Mouse (Mus musculus): ENCODE measurements at regions not wholly inside any gene's neighbourhood (a gene's known extent, or its start where the extent isn't known, plus 50 kb on each side); places are given as distances from the start of the nearest gene placed in this dataset.

DNA sequence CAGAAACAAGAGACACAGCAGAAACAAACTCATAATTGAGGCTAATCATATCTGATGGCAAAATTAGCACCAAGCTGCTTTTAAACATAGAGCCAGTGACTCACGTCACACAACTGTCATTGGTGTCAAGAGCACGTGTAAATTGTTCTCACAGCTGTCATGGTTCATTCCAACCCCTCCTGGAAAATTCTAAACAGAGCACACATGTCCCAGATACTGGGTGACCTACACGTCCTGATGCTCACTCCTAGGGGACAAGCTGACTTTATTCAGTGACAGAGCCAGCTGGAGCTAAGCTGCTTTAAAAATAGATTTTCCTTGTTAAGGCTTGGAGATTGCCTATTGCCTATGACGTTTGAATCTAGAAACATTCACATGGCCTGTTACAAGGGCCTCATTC, 304.1 kb downstream of the 1500009L16Rik start:
- DNase-seq (ENCODE audit: low spot score), result no peak

DNA sequence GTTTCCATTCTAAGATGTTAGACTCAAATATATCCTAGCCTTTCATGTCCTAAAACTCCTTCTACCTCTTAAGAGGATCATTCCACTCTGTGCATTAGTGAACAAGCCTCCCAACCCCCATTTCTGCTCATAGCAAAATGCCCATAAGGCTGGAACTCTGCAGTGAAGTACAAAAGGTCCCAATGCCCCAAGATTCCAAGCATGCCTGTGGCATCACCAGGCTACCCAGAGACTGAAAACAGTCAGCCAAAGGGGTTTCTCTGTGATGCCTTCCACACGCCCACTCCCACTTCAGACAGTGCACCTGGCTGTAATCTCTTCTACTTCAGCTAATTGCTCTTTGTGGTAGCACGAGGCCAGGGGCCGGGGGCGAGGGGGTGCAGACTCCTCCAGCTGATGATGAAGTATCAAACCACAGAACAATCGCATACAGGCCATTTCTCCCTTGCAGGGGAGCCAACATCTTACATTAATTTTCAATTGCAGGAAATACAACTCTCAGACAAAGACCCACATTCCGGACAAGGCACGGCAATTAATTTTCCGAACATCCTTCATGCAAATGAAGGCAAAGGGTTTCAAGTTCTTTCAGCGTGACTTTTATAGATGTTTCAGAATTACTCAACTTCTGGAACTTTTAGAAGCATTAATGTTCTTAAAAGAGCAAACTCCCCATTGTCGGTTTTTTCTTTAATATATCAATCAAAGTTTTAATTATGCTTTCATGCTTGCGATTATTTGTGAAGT, 313.6 kb downstream of the 1500009L16Rik start:
- no peak for DNase-seq (ENCODE audit: low spot score)

DNA sequence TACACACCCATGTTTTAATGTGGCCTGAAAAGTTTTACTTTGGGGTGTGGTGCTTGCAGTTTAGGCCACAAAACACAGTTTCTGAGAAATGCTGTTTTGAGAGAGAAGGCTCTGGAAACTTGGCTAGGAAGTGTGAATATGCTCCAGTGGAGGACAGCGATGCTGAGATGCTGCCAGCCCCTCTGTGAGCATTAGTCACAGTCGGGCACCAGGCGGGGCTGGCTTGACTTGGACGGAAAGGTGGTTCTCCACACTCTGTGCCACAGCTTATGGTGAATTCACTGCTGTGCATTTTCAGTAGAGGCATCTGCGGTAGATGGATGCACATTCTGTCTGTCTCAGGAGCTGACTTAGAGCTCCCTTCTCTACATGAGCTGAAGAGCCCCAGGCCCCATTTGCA, 326.0 kb downstream of the 1500009L16Rik start:
- DNase-seq (ENCODE audit: low spot score), result peak; percentile 21

DNA sequence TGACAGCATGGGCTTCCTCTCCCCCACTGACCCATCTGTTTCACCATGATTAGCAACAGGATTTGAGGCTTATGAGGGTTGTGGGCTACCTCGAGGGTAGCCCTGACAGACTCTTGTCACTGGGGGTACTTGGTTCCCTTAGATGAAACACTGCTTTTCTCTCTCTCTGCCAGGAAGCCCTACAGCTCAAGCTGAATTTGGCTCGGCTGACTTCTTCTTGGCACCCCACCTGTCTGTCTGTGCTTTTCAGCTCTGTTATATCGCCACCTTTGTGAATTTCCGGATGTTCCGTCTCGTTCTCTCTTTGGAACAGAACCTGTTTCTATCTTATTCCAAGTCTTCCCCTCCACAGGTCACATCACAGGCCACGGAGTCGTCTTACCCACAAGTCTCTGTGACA, 330.0 kb downstream of the 1500009L16Rik start:
- DNase-seq (ENCODE audit: low spot score), result no peak

DNA sequence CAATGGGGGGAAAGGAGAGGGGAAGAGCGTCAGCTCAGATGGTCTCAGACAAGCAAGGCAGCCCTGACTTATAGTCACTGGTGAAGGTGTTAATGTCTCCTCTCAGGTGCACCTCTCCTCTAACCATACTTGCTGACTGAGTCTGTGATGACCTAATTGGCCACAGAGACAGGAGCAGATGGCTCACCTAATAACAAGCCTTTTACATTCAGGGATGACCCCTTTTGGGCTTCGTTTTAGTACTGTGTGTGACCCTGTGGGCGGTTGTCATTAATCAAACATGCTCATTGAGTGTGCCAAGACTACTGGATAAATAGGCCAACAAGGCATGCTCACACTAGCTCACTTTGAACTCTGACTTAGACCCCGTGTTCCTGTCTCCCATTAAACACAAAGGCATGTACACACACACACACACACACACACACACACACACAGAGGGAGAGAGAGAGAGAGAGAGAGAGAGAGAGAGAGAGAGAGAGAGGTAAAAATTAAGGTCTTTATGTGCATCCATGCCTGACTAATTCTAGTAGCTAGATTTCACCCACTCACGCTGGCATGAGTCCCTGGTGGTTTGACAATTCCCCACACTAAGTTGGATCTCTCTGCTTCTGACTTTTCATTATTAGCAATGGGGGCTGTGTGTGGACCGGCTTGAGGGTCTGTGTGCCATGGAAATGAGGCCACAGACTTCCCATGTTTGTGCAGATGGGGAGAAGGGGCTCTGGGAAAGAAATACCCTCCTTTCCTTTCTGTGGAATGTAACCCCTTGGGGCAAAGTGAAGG, 332.1 kb downstream of the 1500009L16Rik start:
- DNase-seq (ENCODE audit: low spot score), result no peak

DNA sequence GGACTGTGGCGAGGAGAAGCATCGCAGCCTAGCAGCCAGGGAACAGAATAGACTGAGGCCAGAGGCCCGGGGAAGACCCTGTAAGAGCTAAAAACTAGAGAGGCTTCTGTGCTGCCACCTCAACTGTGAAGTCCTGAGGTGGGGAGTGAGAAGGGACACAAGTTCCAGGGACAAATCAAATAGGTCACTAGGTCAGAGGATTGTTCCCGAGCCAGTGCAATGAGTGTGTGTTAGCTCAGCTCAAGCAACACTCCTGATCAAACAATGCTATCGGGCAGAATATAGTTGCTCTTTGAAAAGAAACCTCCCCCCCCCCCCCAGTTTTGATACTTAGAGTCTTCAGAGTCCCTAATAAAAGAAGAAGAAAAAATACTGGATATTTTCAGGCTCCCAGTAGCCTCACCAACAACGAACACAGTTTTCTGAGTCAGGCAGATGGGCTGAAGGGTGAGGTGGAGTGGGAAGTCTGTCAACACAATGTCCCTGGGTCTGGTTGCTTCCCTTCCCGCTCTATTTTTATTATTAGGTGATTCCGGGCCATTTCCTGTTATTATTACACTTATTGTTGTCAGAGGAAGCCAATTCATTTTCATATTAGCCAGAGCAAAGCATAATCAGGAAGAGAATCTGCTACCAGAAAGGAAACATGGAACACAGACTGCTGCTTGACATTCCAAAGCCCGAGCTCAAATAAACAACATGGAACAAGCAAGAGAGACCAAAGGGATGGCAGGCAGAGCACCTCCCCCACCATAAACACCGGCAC, 332.9 kb downstream of the 1500009L16Rik start:
- DNase-seq (ENCODE audit: low spot score), result no peak

DNA sequence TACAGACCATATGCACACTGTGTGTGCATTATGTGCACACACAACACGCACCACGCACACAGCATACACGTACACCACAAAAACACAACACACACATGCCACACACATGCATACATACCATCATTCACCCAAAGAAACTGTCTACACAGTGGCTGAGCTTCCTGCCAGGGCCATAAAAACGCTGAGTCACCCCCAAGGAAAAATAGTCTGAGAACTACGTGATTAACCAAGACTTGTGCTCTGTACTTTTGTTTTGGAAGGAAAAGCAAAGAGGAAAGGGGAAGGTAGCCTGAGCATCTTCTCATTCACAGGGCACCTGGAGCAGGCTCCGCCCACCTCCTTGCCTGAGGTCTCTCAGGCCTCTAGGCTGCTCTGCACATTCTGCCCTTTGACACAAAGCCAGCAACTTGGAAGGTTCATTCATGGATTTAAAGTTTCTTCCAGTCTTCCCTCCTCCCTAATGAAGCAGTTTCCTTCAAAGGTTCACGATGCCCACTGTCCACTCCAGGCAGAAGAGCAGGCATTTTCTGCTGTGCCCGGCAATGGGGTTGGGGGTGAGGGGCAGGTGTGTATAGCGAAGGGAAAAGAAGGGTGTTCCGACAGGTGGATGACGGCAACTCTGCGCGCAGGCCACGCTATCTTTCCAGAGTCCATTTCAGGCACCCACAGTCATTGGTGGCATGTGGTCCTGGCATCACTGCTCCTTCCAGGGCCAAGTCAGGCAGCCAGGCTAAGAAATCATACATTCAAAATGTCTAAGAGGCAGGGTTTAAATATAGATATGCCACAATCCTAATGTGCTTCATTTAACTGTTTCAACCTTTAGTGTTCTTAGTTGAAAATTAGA, 333.9 kb downstream of the 1500009L16Rik start:
- peak; percentile 21 for DNase-seq (ENCODE audit: low spot score)

DNA sequence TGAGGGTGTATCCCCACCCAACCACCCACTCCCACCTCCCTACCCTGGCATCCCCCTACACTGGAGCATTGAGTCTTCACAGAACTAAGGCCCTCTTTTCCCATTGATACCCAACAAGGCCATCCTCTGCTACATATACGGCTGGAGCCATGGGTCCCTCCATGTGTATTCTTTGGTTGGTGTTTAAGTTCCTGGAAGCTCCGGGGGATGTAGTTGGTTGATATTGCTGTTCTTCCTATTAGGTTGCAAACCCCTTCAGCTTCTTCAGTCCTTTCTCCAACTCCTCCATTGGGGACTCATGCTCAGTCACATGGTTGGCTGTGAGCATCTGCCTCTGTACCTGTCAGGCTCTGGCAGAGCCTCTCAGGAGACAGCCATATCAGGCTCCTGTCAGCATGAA, 335.6 kb downstream of the 1500009L16Rik start:
- DNase-seq (ENCODE audit: low spot score), result no peak

DNA sequence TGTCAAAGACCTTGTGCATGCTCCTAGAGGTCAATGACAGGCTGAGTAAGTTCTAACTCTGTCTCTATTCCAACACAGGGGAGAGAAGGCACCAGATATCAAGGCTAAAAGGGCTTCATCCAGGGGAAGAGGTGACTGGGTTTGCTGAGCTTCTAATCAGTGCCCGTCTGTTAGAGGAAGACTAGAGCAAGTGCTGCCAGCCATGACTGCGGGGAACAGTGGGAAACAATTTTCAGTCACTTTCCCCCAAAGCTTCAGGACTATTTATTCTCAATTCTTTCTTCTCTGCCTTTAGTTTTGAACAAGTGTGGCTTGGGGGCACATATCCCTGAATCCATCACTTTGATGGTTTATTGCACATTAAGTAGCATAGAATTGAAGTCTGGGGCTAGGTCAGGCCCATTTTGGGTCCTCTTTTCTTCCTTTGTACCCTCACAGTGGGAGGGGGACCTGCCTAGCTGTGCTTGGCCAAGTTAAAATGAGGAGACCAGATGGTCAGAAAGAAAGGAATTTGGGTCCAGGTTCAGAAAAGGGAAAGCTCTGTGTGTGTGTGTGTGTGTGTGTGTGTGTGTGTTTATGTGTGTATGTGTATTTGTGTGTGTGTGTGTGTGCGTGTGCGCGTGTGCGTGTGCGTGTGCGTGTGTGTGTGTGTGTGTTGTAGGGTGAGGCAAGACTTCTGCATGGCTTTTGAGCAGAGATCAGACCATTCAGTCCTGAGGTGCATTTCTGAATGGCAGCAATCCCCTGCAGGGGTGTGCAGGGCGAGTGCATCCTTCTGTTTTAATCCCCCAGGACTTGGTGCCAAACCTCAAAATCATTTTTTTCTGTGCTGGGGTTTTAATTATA, 337.2 kb downstream of the 1500009L16Rik start:
- DNase-seq (ENCODE audit: low spot score), result no peak

DNA sequence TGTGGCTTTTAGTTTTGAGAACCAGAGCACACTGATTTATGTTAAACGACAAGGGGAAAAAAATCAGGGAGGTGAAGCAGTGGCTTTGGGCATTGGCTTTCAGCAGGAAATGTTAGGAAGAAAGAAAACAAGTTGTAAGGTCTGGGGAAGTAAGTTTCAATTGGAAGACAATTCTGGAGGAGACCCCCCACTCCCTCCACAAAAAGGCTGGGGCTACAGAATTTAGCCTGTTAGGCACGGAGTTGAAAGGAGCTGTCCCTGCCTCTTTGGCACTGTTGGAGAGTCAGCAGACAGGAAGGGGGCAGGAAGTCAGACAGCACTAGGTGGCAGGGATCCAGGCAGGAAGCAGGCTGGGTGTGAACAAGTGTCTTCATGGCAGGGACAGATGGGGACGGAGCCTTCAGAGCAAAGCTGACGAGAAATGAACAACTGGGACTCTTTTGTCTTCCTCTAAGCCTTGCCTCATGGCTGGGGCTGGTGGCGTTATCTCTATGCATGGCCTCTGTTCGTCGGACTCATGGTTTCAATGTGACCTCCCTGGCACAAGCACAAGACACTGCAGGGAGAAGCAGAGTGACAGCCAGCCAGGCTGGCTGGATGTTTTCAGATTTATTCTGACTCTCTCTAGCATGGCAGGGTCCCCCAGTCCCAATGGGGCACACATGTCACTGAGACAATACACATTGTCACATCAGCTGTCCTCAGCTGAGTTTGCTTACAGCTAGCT, 338.0 kb downstream of the 1500009L16Rik start:
- peak; percentile 63 for DNase-seq (ENCODE audit: low spot score)

DNA sequence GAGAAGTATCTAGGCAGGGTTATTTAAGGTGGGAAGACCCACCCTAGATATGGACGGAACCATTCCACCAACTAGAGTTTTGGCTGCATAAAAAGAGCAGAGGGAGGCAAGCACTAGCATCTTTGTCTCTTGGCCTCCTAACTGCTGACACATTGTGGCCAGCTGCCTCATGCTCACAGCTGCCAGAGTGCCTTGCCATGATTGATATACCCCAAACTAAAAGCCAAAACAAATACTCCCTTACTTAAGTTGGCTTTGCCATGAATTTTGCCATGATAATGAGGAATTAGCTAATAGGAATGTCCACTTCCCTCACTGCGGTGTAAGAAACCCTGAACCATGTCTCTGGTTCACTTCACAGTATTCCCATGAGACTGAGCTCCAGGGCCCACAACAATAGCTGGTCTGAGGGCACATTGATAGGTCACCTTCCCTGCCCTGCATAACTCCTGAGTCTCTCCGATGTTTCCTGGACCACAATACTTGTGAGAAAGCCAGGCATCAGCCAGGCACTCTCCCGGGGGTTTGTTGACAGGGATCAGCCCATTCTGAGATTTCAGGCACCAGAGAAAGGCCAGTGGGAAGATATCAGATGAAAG, 344.5 kb downstream of the 1500009L16Rik start:
- no peak for DNase-seq (ENCODE audit: low spot score)

DNA sequence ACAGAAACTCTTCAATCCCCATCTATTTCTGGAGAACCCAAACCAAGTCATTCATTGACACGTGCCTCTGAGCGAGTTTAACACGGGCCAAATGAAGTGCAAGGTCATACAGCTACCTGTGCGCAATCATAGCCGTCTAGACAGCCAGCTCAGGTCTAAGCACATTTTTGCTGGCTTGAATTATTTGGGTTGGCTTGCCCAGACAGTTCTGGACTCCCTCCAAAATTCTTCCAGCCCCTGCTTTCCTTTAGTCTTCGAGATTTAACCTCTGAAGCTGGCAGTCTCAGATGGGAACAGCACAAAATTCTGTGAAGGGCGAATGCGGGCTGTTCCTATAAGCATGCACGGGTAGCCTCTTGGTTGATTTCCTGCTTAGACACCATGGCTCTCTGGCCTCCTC, 347.1 kb downstream of the 1500009L16Rik start:
- DNase-seq (ENCODE audit: low spot score), result no peak

DNA sequence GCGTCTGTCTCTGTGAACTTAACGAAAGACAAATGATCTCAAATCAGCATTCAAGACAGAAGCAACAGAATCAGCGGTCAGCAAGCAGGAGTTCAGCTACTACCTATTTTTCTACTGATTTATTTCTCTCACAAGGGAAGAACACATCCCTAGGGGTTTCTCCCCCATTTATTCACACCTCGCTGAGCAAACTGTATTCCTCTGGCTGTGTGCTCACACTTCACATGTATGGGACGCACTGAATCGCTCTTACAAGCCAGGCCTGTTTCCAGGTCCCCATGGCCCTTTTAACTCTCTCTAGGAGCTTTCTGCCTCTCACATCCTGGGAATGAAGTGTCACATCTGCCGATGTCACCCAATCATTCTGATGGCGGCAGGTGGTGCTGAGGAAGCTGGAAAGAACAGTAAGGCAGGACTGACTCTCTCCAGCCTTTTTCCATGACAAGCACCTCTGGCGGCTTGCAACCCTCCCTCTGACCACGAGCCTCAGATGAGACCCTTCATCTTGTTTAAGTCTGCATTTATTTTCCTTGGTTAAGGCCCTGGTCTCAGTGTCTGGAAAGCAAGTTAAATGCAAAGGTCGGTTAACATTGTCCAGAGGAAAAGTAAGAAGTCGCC, 350.3 kb downstream of the 1500009L16Rik start:
- no peak for DNase-seq (ENCODE audit: low spot score)

DNA sequence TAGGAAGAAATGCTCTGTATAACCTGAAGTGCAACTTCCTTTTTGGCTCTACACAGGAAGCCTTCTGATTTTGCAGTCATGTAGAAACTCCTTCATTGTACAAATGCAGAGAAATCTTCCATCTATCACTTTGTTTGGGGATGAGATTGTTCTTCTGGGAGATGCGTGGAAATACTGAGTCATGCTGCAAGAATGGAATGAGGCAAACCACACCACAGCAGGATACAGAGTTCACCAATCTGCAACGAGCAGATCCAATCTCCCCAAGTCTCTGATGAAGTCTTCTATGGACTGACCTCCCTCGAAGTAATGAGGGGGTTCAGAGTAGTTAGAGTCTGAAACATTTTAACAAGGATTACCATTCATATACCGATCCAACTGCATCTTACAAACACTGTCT, 352.9 kb downstream of the 1500009L16Rik start:
- DNase-seq (ENCODE audit: low spot score), result no peak

DNA sequence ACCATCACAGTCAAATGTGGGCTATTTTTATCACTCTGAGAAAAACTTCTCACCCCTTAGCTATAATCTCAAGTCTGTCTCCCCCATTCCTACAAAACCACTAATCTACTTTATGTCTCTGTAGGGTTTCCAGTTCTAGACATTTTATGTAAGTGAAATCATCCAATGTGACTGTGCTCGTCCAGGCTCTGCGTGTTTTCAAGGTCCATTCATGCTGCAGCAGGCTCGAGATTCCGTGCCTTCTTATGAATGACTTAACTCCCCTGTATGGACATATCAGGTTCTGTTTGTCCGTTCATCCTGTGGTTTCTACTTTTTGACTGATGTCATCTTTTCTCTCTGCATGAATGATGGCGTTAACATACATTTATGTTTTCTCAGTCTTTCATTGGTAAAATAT, 357.6 kb downstream of the 1500009L16Rik start:
- DNase-seq (ENCODE audit: low spot score), result no peak

DNA sequence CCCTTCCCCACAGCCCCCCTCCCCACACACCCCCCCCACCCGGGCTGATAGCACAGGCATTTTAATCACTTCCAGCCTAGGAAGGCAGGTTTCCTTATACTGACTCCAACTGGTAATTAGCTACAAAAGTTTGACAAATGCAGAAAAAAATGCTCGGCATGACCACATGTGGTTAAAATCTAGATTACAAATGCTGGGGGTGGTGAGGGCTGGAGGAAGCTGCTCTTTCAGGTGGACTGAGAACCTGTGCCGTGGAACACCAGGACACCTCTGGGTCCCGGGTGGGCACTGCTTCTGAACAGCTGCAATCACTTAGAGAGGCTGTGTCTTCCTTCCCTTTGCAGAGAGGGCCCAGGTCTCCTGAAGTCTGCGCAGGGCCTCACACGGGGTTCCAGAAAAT, 358.7 kb downstream of the Nuak1 start:
- no peak for DNase-seq (ENCODE audit: low spot score)

DNA sequence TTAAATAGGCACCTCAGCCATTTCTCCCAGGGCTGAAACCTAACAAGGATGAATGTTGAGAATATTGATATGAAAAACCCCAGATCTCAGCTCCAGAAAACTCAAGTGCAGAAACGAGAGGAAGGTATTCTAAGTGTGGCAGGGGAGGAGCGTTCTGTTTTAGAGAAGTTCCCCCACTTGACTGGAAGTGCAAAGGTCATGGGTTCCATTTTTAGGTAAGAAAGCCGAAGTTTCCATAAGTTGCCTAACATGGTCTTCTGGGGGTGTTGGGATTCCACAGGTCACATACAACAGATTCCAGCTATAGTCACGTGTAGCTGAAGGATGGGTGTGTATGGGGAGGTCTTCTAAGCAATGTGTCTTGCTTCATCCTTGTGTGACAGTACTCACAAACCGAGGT, 352.9 kb downstream of the Nuak1 start:
- no peak for DNase-seq (ENCODE audit: low spot score)

DNA sequence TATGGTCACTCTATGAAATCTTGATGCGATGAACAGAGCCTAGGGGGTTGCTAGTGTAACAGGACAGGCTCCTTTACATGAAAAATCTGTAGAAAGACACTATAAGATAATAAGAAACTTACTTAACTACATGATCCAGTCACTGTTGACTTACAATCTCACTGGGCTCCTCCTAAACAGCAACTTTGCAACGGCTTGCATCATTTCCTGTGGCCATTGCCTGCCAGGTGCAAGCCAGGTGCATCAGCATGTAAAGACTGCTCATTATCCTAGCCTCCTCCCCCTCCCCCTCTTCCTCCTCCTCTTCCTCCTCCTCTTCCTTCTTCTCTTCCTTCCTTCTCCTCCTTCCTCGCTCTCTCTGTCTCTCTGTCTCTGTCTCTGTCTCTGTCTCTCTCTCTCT, 352.5 kb downstream of the Nuak1 start:
- DNase-seq (ENCODE audit: low spot score), result no peak

Measured in urinary bladder, postnatal 14 days (tissue).